Mouse (Mus musculus): ENCODE data around the gene Ddost. TPM values are rescaled to one million over a fixed set of nuclear protein-coding genes. Genes with fewer than 3 reads are reported as not detected.
A peak's percentile ranks its signal among the peaks of the same experiment; 100 is the strongest.

Gene Ddost
- polyA plus RNA-seq, 1 experiment from 2014 or later: 208 TPM

- Histone ChIP-seq H3K27me3 (no peaks in the 10 kb centered on the region), H3K9me3 (no peaks in the 10 kb centered on the region), H3K4me3 (no peak overlapping the region), H3K4me1 (replicated peaks) (peaks cover 14% of the 10 kb centered on the region; the same call in 1 of the 2 replicates), H3K27ac (no peak overlapping the region), H3K4me2 (no peak overlapping the region), H3K9ac (no peak overlapping the region), H3K36me3 (peaks cover 88% of the 10 kb centered on the region)
- 94% methylated on average over 4 of the region's 4 CpGs for WGBS
- ATAC-seq (ENCODE audit: low FRiP score): no peak
These were observed 9.3 kb downstream of the Ddost start for GRCm38 (mm10) chr4:138313795-138314194.

- H3K27ac ChIP-seq: no peak overlapping the region
- no peak for ATAC-seq (ENCODE audit: low FRiP score)
- H3K9me3 ChIP-seq: no peaks in the 10 kb centered on the region
- no peaks in the 10 kb centered on the region for H3K27me3 ChIP-seq
- peaks cover 14% of the 10 kb centered on the region; the same call in 1 of the 2 replicates for H3K4me1 ChIP-seq (replicated peaks)
- no peak overlapping the region for H3K4me2 ChIP-seq
- H3K36me3 ChIP-seq: peaks cover 80% of the 10 kb centered on the region
- 73% methylated on average over 9 of the region's 9 CpGs for WGBS
- H3K4me3 ChIP-seq: no peak overlapping the region
- H3K9ac ChIP-seq: no peak overlapping the region
These were observed 11.3 kb downstream of the Ddost start for GRCm38 (mm10) chr4:138315781-138316180.

GRCm38 (mm10) chr4:138316369-138316768 is 11.8 kb downstream of the Ddost start:
- no peak overlapping the region for H3K27ac ChIP-seq
- peaks cover 76% of the 10 kb centered on the region for H3K36me3 ChIP-seq
- peaks cover 14% of the 10 kb centered on the region; the same call in 1 of the 2 replicates for H3K4me1 ChIP-seq (replicated peaks)
- no peak for ATAC-seq (ENCODE audit: low FRiP score)
- no peak overlapping the region for H3K4me3 ChIP-seq
- H3K27me3 ChIP-seq: no peaks in the 10 kb centered on the region
- no peak overlapping the region for H3K9ac ChIP-seq
- H3K9me3 ChIP-seq: no peaks in the 10 kb centered on the region
- no peak overlapping the region for H3K4me2 ChIP-seq
- WGBS: 88% methylated on average over 6 of the region's 6 CpGs

- H3K9me3 ChIP-seq: no peaks in the 10 kb centered on the region
- no peak overlapping the region; the same call in 1 of the 2 replicates for H3K27ac ChIP-seq
- H3K36me3 ChIP-seq: peaks cover 53% of the 10 kb centered on the region
- no peak overlapping the region for H3K9ac ChIP-seq
- no peaks in the 10 kb centered on the region for H3K27me3 ChIP-seq
- ATAC-seq (ENCODE audit: low FRiP score): peak; percentile 23; the same call in 1 of the 2 replicates
- H3K4me3 ChIP-seq: no peak overlapping the region
- WGBS: 57% methylated on average over 6 of the region's 6 CpGs
- H3K4me2 ChIP-seq: no peak overlapping the region
- peaks cover 36% of the 10 kb centered on the region for H3K4me1 ChIP-seq (replicated peaks)
These were observed 14.2 kb downstream of the Ddost start for GRCm38 (mm10) chr4:138318509-138319266.

- Histone ChIP-seq H3K4me2 (no peak overlapping the region), H3K9me3 (no peaks in the 10 kb centered on the region), H3K4me3 (no peak overlapping the region), H3K36me3 (peaks cover 45% of the 10 kb centered on the region), H3K9ac (no peak overlapping the region), H3K4me1 (replicated peaks) (peaks cover 45% of the 10 kb centered on the region), H3K27me3 (no peaks in the 10 kb centered on the region), H3K27ac (no peak overlapping the region)
- no peak for ATAC-seq (ENCODE audit: low FRiP score)
- WGBS: 32% methylated on average over 10 of the region's 10 CpGs
These were observed 15.0 kb downstream of the Ddost start for GRCm38 (mm10) chr4:138319508-138319907.

- 87% methylated on average over 11 of the region's 11 CpGs for WGBS
- no peak overlapping the region for H3K4me2 ChIP-seq
- H3K36me3 ChIP-seq: peaks cover 33% of the 10 kb centered on the region
- H3K27ac ChIP-seq: no peak overlapping the region
- H3K9ac ChIP-seq: no peak overlapping the region; the same call in 1 of the 2 replicates
- ATAC-seq (ENCODE audit: low FRiP score): no peak
- no peak overlapping the region for H3K4me3 ChIP-seq
- no peaks in the 10 kb centered on the region for H3K27me3 ChIP-seq
- H3K4me1 ChIP-seq (replicated peaks): peaks cover 52% of the 10 kb centered on the region
- H3K9me3 ChIP-seq: no peaks in the 10 kb centered on the region
These were observed 16.2 kb downstream of the Ddost start for GRCm38 (mm10) chr4:138320711-138321110.

- Histone ChIP-seq H3K9ac (peak overlapping the region; percentile 29), H3K4me3 (no peak overlapping the region), H3K4me2 (no peak overlapping the region), H3K36me3 (peaks cover 26% of the 10 kb centered on the region), H3K4me1 (replicated peaks) (peaks cover 56% of the 10 kb centered on the region), H3K9me3 (no peaks in the 10 kb centered on the region), H3K27ac (no peak overlapping the region), H3K27me3 (no peaks in the 10 kb centered on the region)
- no peak for ATAC-seq (ENCODE audit: low FRiP score)
- 74% methylated on average over 7 of the region's 7 CpGs for WGBS
These were observed 17.0 kb downstream of the Ddost start for GRCm38 (mm10) chr4:138321488-138321887.

- Histone ChIP-seq H3K9me3 (no peaks in the 10 kb centered on the region), H3K27me3 (no peaks in the 10 kb centered on the region), H3K4me3 (no peak overlapping the region), H3K4me1 (replicated peaks) (peaks cover 53% of the 10 kb centered on the region), H3K9ac (0 out of 2 replicates have a peak overlapping the region, but pooled peaks have one; percentile 51), H3K27ac (no peak overlapping the region), H3K36me3 (peaks cover 14% of the 10 kb centered on the region), H3K4me2 (peak overlapping the region; percentile 13; the same call in 1 of the 2 replicates)
- WGBS: 11% methylated on average over 4 of the region's 4 CpGs
- no peak for ATAC-seq (ENCODE audit: low FRiP score)
These were observed 18.2 kb downstream of the Ddost start for GRCm38 (mm10) chr4:138322692-138323091.

GRCm38 (mm10) chr4:138323753-138324152 is 19.2 kb downstream of the Ddost start:
- Histone ChIP-seq H3K4me2 (no peak overlapping the region), H3K36me3 (peaks cover 13% of the 10 kb centered on the region), H3K27ac (no peak overlapping the region), H3K9me3 (no peaks in the 10 kb centered on the region), H3K4me3 (no peak overlapping the region), H3K4me1 (replicated peaks) (peaks cover 49% of the 10 kb centered on the region), H3K27me3 (no peaks in the 10 kb centered on the region), H3K9ac (peak overlapping the region; percentile 51; the same call in 1 of the 2 replicates)
- ATAC-seq (ENCODE audit: low FRiP score): no peak
- WGBS: 78% methylated on average over 4 of the region's 4 CpGs

- H3K27me3 ChIP-seq: 0 out of 2 replicates have a peak, but pooled peaks cover 2% of the 10 kb centered on the region
- no peak overlapping the region for H3K27ac ChIP-seq
- no peak overlapping the region for H3K9ac ChIP-seq
- 95% methylated on average over 3 of the region's 3 CpGs for WGBS
- H3K36me3 ChIP-seq: peaks cover 13% of the 10 kb centered on the region
- ATAC-seq (ENCODE audit: low FRiP score): no peak
- H3K4me3 ChIP-seq: no peak overlapping the region
- H3K4me1 ChIP-seq (replicated peaks): peaks cover 49% of the 10 kb centered on the region
- H3K9me3 ChIP-seq: no peaks in the 10 kb centered on the region
- H3K4me2 ChIP-seq: no peak overlapping the region
These were observed 19.9 kb downstream of the Ddost start for GRCm38 (mm10) chr4:138324451-138324850.

GRCm38 (mm10) chr4:138325466-138326076 is 21.0 kb downstream of the Ddost start:
- Histone ChIP-seq H3K9me3 (no peaks in the 10 kb centered on the region), H3K36me3 (peaks cover 4% of the 10 kb centered on the region), H3K27ac (peak overlapping the region; percentile 95), H3K27me3 (peaks cover 4% of the 10 kb centered on the region; the same call in 1 of the 2 replicates), H3K4me3 (peak overlapping the region; percentile 93), H3K4me2 (peak overlapping the region; percentile 56), H3K4me1 (replicated peaks) (peaks cover 49% of the 10 kb centered on the region), H3K9ac (peak overlapping the region; percentile 92)
- peak; percentile 85 for ATAC-seq (ENCODE audit: low FRiP score)
- WGBS: under 1% methylated on average over 43 of the region's 45 CpGs

- peak; percentile 77 for ATAC-seq (ENCODE audit: low FRiP score)
- Histone ChIP-seq H3K9me3 (no peaks in the 10 kb centered on the region), H3K27ac (peak within 1 kb of the TSS; percentile 95), H3K4me1 (replicated peaks) (peaks cover 49% of the 10 kb centered on the region), H3K4me3 (peak within 1 kb of the TSS; percentile 93), H3K9ac (peak within 1 kb of the TSS; percentile 92), H3K27me3 (peaks cover 8% of the 10 kb centered on the region; the same call in 1 of the 2 replicates), H3K36me3 (no peaks in the 10 kb centered on the region), H3K4me2 (peak within 1 kb of the TSS; percentile 56)
- WGBS: 3% methylated on average over 41 of the region's 41 CpGs
These were observed 21.7 kb downstream of the Ddost start, which contains the start of gene Pink1 for GRCm38 (mm10) chr4:138326077-138326695. Gene Pink1, minus strand, starts transcription at chr4:138326307.
